Mouse (Mus musculus) left cerebral cortex, adult 2 months (tissue): ENCODE data around the gene Crim1. TPM values are rescaled to one million over a fixed set of nuclear protein-coding genes. Genes with fewer than 3 reads are reported as not detected.

Experiments used
- DNase-seq, 2 experiments: peaks; one replicate each; pipeline ENCODE4 v3.0.0; 2021 to 2022; ENCODE audit warnings: low spot score in 2 of 2, mixed read lengths in 1 of 2; ENCODE audit errors: extremely low spot score in 1 of 2
- H3K27ac ChIP-seq: fragments of 200-600 bp; 2 replicates; pipeline ENCODE4 v1.8.1; 2022
- H3K4me3 ChIP-seq: fragments of 200-600 bp; 2 replicates; pipeline ENCODE4 v1.8.1; 2022
- CTCF ChIP-seq: fragments of 200-600 bp; IDR thresholded peaks from 2 replicates; pipeline ENCODE4 v1.8.1; 2022; ENCODE audit warnings: antibody characterized with exemption, mild to moderate bottlenecking, moderate library complexity
- intact Hi-C: fragments of 180-260 bp; cut with DNase I; formaldehyde crosslinking; loops from one replicate; pipeline ENCODE4 v1.15.1; 2025
- total RNA-seq, 2 experiments: library from RNA; stranded (reverse); gene quantifications; 2 replicates each; pipeline ENCODE4 v1.2.3; 2021

Gene Crim1
- total RNA-seq, 2 experiments from 2014 or later: 83.3 to 93.1 TPM

GRCm38 (mm10) chr17:78213128-78213527, 13.1 kb downstream of the Crim1 start:
- DNase-seq: no peak
- intact Hi-C loops: no loop called here
- no peak for TF ChIP-seq CTCF
- Histone ChIP-seq H3K4me3 (no peak overlapping the region), H3K27ac (no peak overlapping the region)

- Histone ChIP-seq H3K4me3 (no peak overlapping the region), H3K27ac (no peak overlapping the region)
- TF ChIP-seq CTCF: no peak
- intact Hi-C loops: no loop called here
- no peak for DNase-seq
Measured at GRCm38 (mm10) chr17:78216526-78216925, 16.5 kb downstream of the Crim1 start.

GRCm38 (mm10) chr17:78217406-78217805, 17.4 kb downstream of the Crim1 start:
- no peak for TF ChIP-seq CTCF
- Histone ChIP-seq H3K4me3 (no peak overlapping the region), H3K27ac (no peak overlapping the region)
- intact Hi-C loops: no loop called here
- DNase-seq: no peak

- Histone ChIP-seq H3K27ac (no peak overlapping the region), H3K4me3 (no peak overlapping the region)
- no peak for TF ChIP-seq CTCF
- intact Hi-C loops: no loop called here
- DNase-seq: no peak
Measured at GRCm38 (mm10) chr17:78218506-78219232, 18.6 kb downstream of the Crim1 start.

- H3K27ac ChIP-seq: no peak overlapping the region
- TF ChIP-seq CTCF: no peak
- H3K4me3 ChIP-seq: no peak overlapping the region
- peak in 1 of 2 experiments; percentile 26 for DNase-seq
- intact Hi-C loops: no loop called here
Measured at GRCm38 (mm10) chr17:78221007-78221642, 21.1 kb downstream of the Crim1 start.

- Histone ChIP-seq H3K27ac (no peak overlapping the region), H3K4me3 (no peak overlapping the region)
- no peak for DNase-seq
- intact Hi-C loops: no loop called here
- TF ChIP-seq CTCF: no peak
Measured at GRCm38 (mm10) chr17:78221860-78222259, 21.8 kb downstream of the Crim1 start.

- DNase-seq: no peak
- no peak overlapping the region for H3K4me3 ChIP-seq
- no peak for TF ChIP-seq CTCF
- H3K27ac ChIP-seq: no peak overlapping the region
- intact Hi-C loops: no loop called here
Measured at GRCm38 (mm10) chr17:78223988-78224387, 23.9 kb downstream of the Crim1 start.

GRCm38 (mm10) chr17:78225547-78225946, 25.5 kb downstream of the Crim1 start:
- no peak for DNase-seq
- intact Hi-C loops: no loop called here
- H3K4me3 ChIP-seq: no peak overlapping the region
- no peak for TF ChIP-seq CTCF
- no peak overlapping the region for H3K27ac ChIP-seq

- intact Hi-C loops: no loop called here
- Histone ChIP-seq H3K27ac (no peak overlapping the region), H3K4me3 (no peak overlapping the region)
- DNase-seq: no peak
- TF ChIP-seq CTCF: no peak
Measured at GRCm38 (mm10) chr17:78227211-78227610, 27.2 kb downstream of the Crim1 start.

GRCm38 (mm10) chr17:78231567-78231966, 31.5 kb downstream of the Crim1 start:
- no peak for TF ChIP-seq CTCF
- Histone ChIP-seq H3K4me3 (no peak overlapping the region), H3K27ac (no peak overlapping the region)
- DNase-seq: no peak
- intact Hi-C loops: no loop called here

GRCm38 (mm10) chr17:78232703-78233102, 32.7 kb downstream of the Crim1 start:
- intact Hi-C loops: no loop called here
- no peak for DNase-seq
- Histone ChIP-seq H3K27ac (no peak overlapping the region), H3K4me3 (0 out of 2 replicates have a peak overlapping the region, but pooled peaks have one; percentile 14)
- TF ChIP-seq CTCF: no peak

- intact Hi-C loops: no loop called here
- no peak for DNase-seq
- Histone ChIP-seq H3K27ac (no peak overlapping the region), H3K4me3 (no peak overlapping the region)
- no peak for TF ChIP-seq CTCF
Measured at GRCm38 (mm10) chr17:78233873-78234272, 33.8 kb downstream of the Crim1 start.

- no peak for DNase-seq
- TF ChIP-seq CTCF: no peak
- intact Hi-C loops: no loop called here
- Histone ChIP-seq H3K27ac (no peak overlapping the region), H3K4me3 (no peak overlapping the region)
Measured at GRCm38 (mm10) chr17:78236126-78236525, 36.1 kb downstream of the Crim1 start.
